Mouse (Mus musculus): ENCODE data around the gene Fbxl8. TPM values are rescaled to one million over a fixed set of nuclear protein-coding genes. Genes with fewer than 3 reads are reported as not detected.

Fbxl8 gene
- polyA plus RNA-seq, 1 experiment from 2014 or later, result 1.4 TPM

- no peaks in the 10 kb centered on the region; the same call in 1 of the 2 replicates for H3K9me3 ChIP-seq (replicated peaks; ENCODE audit: control insufficient read depth, low read length)
- H3K27ac ChIP-seq (ENCODE audit: low read length), result peak overlapping the region; percentile 49
- no peaks in the 10 kb centered on the region for H3K27me3 ChIP-seq (ENCODE audit: control insufficient read depth, insufficient read depth, low read depth, low read length)
- peak; percentile 62 for ATAC-seq (ENCODE audit: low read depth)
- WGBS (ENCODE audit: insufficient replicate concordance), result 65% methylated on average over 9 of the region's 9 CpGs
- peaks cover 82% of the 10 kb centered on the region for H3K36me3 ChIP-seq (ENCODE audit: control insufficient read depth, insufficient read depth)
- no peak overlapping the region for H3K4me3 ChIP-seq (ENCODE audit: low read depth, low read length)
- H3K4me1 ChIP-seq (ENCODE audit: control insufficient read depth, low read depth, low read length), result peaks cover 30% of the 10 kb centered on the region
- H3K4me2 ChIP-seq (ENCODE audit: low read depth, low read length), result peak overlapping the region; percentile 25
- H3K9ac ChIP-seq (ENCODE audit: low read depth, low read length), result no peak overlapping the region; the same call in 1 of the 2 replicates
Measured at GRCm38 (mm10) chr8:105313622-105314402, 49.4 kb downstream of the Fbxl8 start.

GRCm38 (mm10) chr8:105315073-105315769 lies 50.8 kb downstream of the Fbxl8 start:
- no peak for ATAC-seq (ENCODE audit: low read depth)
- H3K27me3 ChIP-seq (ENCODE audit: control insufficient read depth, insufficient read depth, low read depth, low read length), result no peaks in the 10 kb centered on the region
- H3K4me2 ChIP-seq (ENCODE audit: low read depth, low read length), result no peak overlapping the region
- peaks cover 44% of the 10 kb centered on the region for H3K4me1 ChIP-seq (ENCODE audit: control insufficient read depth, low read depth, low read length)
- H3K36me3 ChIP-seq (ENCODE audit: control insufficient read depth, insufficient read depth), result peaks cover 77% of the 10 kb centered on the region
- peak overlapping the region; percentile 17; the same call in 1 of the 2 replicates for H3K27ac ChIP-seq (ENCODE audit: low read length)
- WGBS (ENCODE audit: insufficient replicate concordance), result 89% methylated on average over 18 of the region's 18 CpGs
- no peaks in the 10 kb centered on the region; the same call in 1 of the 2 replicates for H3K9me3 ChIP-seq (replicated peaks; ENCODE audit: control insufficient read depth, low read length)
- H3K9ac ChIP-seq (ENCODE audit: low read depth, low read length), result no peak overlapping the region
- H3K4me3 ChIP-seq (ENCODE audit: low read depth, low read length), result no peak overlapping the region

GRCm38 (mm10) chr8:105317941-105318340 lies 53.5 kb downstream of the Fbxl8 start:
- 82% methylated on average over 4 of the region's 4 CpGs for WGBS (ENCODE audit: insufficient replicate concordance)
- no peaks in the 10 kb centered on the region for H3K9me3 ChIP-seq (replicated peaks; ENCODE audit: control insufficient read depth, low read length)
- H3K4me2 ChIP-seq (ENCODE audit: low read depth, low read length), result no peak overlapping the region
- no peak overlapping the region for H3K4me3 ChIP-seq (ENCODE audit: low read depth, low read length)
- peaks cover 39% of the 10 kb centered on the region for H3K4me1 ChIP-seq (ENCODE audit: control insufficient read depth, low read depth, low read length)
- peaks cover 59% of the 10 kb centered on the region for H3K36me3 ChIP-seq (ENCODE audit: control insufficient read depth, insufficient read depth)
- no peaks in the 10 kb centered on the region for H3K27me3 ChIP-seq (ENCODE audit: control insufficient read depth, insufficient read depth, low read depth, low read length)
- ATAC-seq (ENCODE audit: low read depth), result no peak
- no peak overlapping the region for H3K27ac ChIP-seq (ENCODE audit: low read length)
- no peak overlapping the region for H3K9ac ChIP-seq (ENCODE audit: low read depth, low read length)

- peaks cover 51% of the 10 kb centered on the region for H3K36me3 ChIP-seq (ENCODE audit: control insufficient read depth, insufficient read depth)
- no peak overlapping the region for H3K4me2 ChIP-seq (ENCODE audit: low read depth, low read length)
- H3K9ac ChIP-seq (ENCODE audit: low read depth, low read length), result no peak overlapping the region
- H3K4me1 ChIP-seq (ENCODE audit: control insufficient read depth, low read depth, low read length), result peaks cover 34% of the 10 kb centered on the region
- no peaks in the 10 kb centered on the region for H3K9me3 ChIP-seq (replicated peaks; ENCODE audit: control insufficient read depth, low read length)
- no peaks in the 10 kb centered on the region for H3K27me3 ChIP-seq (ENCODE audit: control insufficient read depth, insufficient read depth, low read depth, low read length)
- H3K4me3 ChIP-seq (ENCODE audit: low read depth, low read length), result no peak overlapping the region
- 75% methylated on average over 11 of the region's 11 CpGs for WGBS (ENCODE audit: insufficient replicate concordance)
- no peak overlapping the region for H3K27ac ChIP-seq (ENCODE audit: low read length)
- ATAC-seq (ENCODE audit: low read depth), result no peak
Measured at GRCm38 (mm10) chr8:105318662-105319190, 54.3 kb downstream of the Fbxl8 start.

MicroRNAs encoded within 50 kb of the gene (microRNA counts, 519-probe panel; counts per million panel counts)
- 1,734 counts per million, percentile 19 among the panel's probes with 10 or more counts for microRNA mmu-miR-328

Small RNA genes lying within 50 kb of the gene (microRNA-seq; reads per million reads assigned to microRNA genes)
- gene Gm27320 (not detected), gene Mir328 (319 reads per million, percentile 66 among the genes with 10 or more reads in this experiment)

Other genes starting within 250 kb of the Fbxl8 start
- gene Ces3a, start 216.0 kb upstream of the Fbxl8 start, polyA plus RNA-seq (2015; fragmentation: Nextera tagmentation; extraction: Ambion mirVana), result 0.71 and 0.83 TPM in 2 replicates
- not detected in 2 replicates for gene Ces3b, start 180.9 kb upstream of the Fbxl8 start, polyA plus RNA-seq (2015; fragmentation: Nextera tagmentation; extraction: Ambion mirVana)
- gene Ces4a, start 132.8 kb upstream of the Fbxl8 start, polyA plus RNA-seq (2015; fragmentation: Nextera tagmentation; extraction: Ambion mirVana), result not detected in 2 replicates
- 6.6 and 7.5 TPM in 2 replicates for gene Cbfb, start 94.0 kb upstream of the Fbxl8 start, polyA plus RNA-seq (2015; fragmentation: Nextera tagmentation; extraction: Ambion mirVana)
- 18.7 and 19.7 TPM in 2 replicates for gene D230025D16Rik, start 39.5 kb upstream of the Fbxl8 start, polyA plus RNA-seq (2015; fragmentation: Nextera tagmentation; extraction: Ambion mirVana)
- gene B3gnt9, start 9.5 kb upstream of the Fbxl8 start, polyA plus RNA-seq (2015; fragmentation: Nextera tagmentation; extraction: Ambion mirVana), result 2.1 and 2.5 TPM in 2 replicates
- 12.5 and 14.0 TPM in 2 replicates for gene Tradd, start within 50 bp of the Fbxl8 start, polyA plus RNA-seq (2015; fragmentation: Nextera tagmentation; extraction: Ambion mirVana)
- 0.08 and 0.09 TPM in 2 replicates for gene Hsf4, start 5.2 kb downstream of the Fbxl8 start, polyA plus RNA-seq (2015; fragmentation: Nextera tagmentation; extraction: Ambion mirVana)
- gene Nol3, start 11.5 kb downstream of the Fbxl8 start, polyA plus RNA-seq (2015; fragmentation: Nextera tagmentation; extraction: Ambion mirVana), result 0.12 and 0.19 TPM in 2 replicates
- gene 4931428F04Rik, start 25.2 kb downstream of the Fbxl8 start, polyA plus RNA-seq (2015; fragmentation: Nextera tagmentation; extraction: Ambion mirVana), result 0.55 and 0.84 TPM in 2 replicates
- 5.9 and 6.5 TPM in 2 replicates for gene Exoc3l, start 31.5 kb downstream of the Fbxl8 start, polyA plus RNA-seq (2015; fragmentation: Nextera tagmentation; extraction: Ambion mirVana)
- gene E2f4, start 33.0 kb downstream of the Fbxl8 start, polyA plus RNA-seq (2015; fragmentation: Nextera tagmentation; extraction: Ambion mirVana), result 169 and 187 TPM in 2 replicates
- 4.7 and 5.3 TPM in 2 replicates for gene Elmo3, start 41.0 kb downstream of the Fbxl8 start, polyA plus RNA-seq (2015; fragmentation: Nextera tagmentation; extraction: Ambion mirVana)
- 11.1 and 12.5 TPM in 2 replicates for gene Lrrc29, start 61.6 kb downstream of the Fbxl8 start, polyA plus RNA-seq (2015; fragmentation: Nextera tagmentation; extraction: Ambion mirVana)
- gene Tmem208, start 61.7 kb downstream of the Fbxl8 start, polyA plus RNA-seq (2015; fragmentation: Nextera tagmentation; extraction: Ambion mirVana), result 81.4 and 82.0 TPM in 2 replicates
- gene Fhod1, start 83.3 kb downstream of the Fbxl8 start, polyA plus RNA-seq (2015; fragmentation: Nextera tagmentation; extraction: Ambion mirVana), result 0.46 and 0.60 TPM in 2 replicates
- gene Slc9a5, start 84.2 kb downstream of the Fbxl8 start, polyA plus RNA-seq (2015; fragmentation: Nextera tagmentation; extraction: Ambion mirVana), result 0.13 TPM in 2 replicates
- gene Plekhg4, start 108.6 kb downstream of the Fbxl8 start, polyA plus RNA-seq (2015; fragmentation: Nextera tagmentation; extraction: Ambion mirVana), result not detected in 2 replicates
- not detected in 2 replicates for gene Kctd19, start 148.9 kb downstream of the Fbxl8 start, polyA plus RNA-seq (2015; fragmentation: Nextera tagmentation; extraction: Ambion mirVana)
- 0.09 TPM in 1 of 2 replicates, not detected in the other for gene Lrrc36, start 148.9 kb downstream of the Fbxl8 start, polyA plus RNA-seq (2015; fragmentation: Nextera tagmentation; extraction: Ambion mirVana)
- gene Tppp3, start 206.9 kb downstream of the Fbxl8 start, polyA plus RNA-seq (2015; fragmentation: Nextera tagmentation; extraction: Ambion mirVana), result 2.8 and 5.9 TPM in 2 replicates
- 1.6 and 2.2 TPM in 2 replicates for gene Zdhhc1, start 232.3 kb downstream of the Fbxl8 start, polyA plus RNA-seq (2015; fragmentation: Nextera tagmentation; extraction: Ambion mirVana)